Mouse (Mus musculus) limb, embryonic 11.5 days (tissue): ENCODE results near the gene Mia2. TPM values are rescaled to one million over a fixed set of nuclear protein-coding genes. Genes with fewer than 3 reads are reported as not detected.

Experiments
- ATAC-seq: fragments of 200-750 bp; cut with Nextera tagmentation; 2 replicates; pipeline ENCODE4 v1.8.0; 2017; ENCODE audit warnings: low read depth; ENCODE audit not compliant: insufficient number of reproducible peaks, low FRiP score, low TSS enrichment
- DNase-seq: peaks from one replicate; pipeline ENCODE4 v3.0.0-alpha.2; 2015; ENCODE audit warnings: low spot score
- H3K27ac ChIP-seq: fragments of 300-500 bp; sonication (generic); replicated peaks from 2 replicates; pipeline ENCODE4 v1.5.1; 2014; ENCODE audit warnings: low read depth, mild to moderate bottlenecking, low read length
- H3K27me3 ChIP-seq: fragments of 300-500 bp; sonication (generic); 2 replicates; pipeline ENCODE4 v1.6.1; 2014; ENCODE audit warnings: mild to moderate bottlenecking, low read length, mixed read lengths; ENCODE audit not compliant: control insufficient read depth, insufficient read depth
- H3K36me3 ChIP-seq: fragments of 300-500 bp; sonication (generic); 2 replicates; pipeline ENCODE4 v1.6.1; 2014; ENCODE audit warnings: mild to moderate bottlenecking, low read length, moderate library complexity, mixed read lengths; ENCODE audit not compliant: control insufficient read depth, insufficient read depth
- H3K4me1 ChIP-seq: fragments of 300-500 bp; sonication (generic); 2 replicates; pipeline ENCODE4 v1.6.1; 2014; ENCODE audit warnings: low read length, mixed read lengths; ENCODE audit not compliant: control insufficient read depth, insufficient read depth
- H3K4me2 ChIP-seq: fragments of 300-500 bp; sonication (generic); 2 replicates; pipeline ENCODE4 v1.6.1; 2014; ENCODE audit warnings: low read depth, mild to moderate bottlenecking, moderate library complexity; ENCODE audit not compliant: severe bottlenecking
- H3K4me3 ChIP-seq: fragments of 300-500 bp; sonication (generic); 2 replicates; pipeline ENCODE4 v1.5.1; 2014; ENCODE audit warnings: low read depth, low read length
- H3K9ac ChIP-seq: fragments of 300-500 bp; sonication (generic); 2 replicates; pipeline ENCODE4 v1.6.1; 2014; ENCODE audit warnings: mild to moderate bottlenecking, low read length
- H3K9me3 ChIP-seq: fragments of 300-500 bp; sonication (generic); 2 replicates; pipeline ENCODE4 v1.6.1; 2016; ENCODE audit warnings: low read length; ENCODE audit not compliant: control insufficient read depth
- WGBS: fragments of 180-500 bp; shearing (Covaris S2); extraction: QIAGEN DNeasy Blood & Tissue Kit; methylation state at CpG from one replicate; pipeline ENCODE4 v1.1.7; 2014; 5-methylcytosine and 5-hydroxymethylcytosine counted together
- polyA plus RNA-seq: library from polyadenylated mRNA; unstranded; fragments of >200 nt; fragmentation: Nextera tagmentation; extraction: Ambion mirVana; gene quantifications from 2 replicates; pipeline ENCODE4 v1.2.1, GENCODE M21; 2014

The Mia2 gene
- polyA plus RNA-seq, 1 experiment from 2014 or later: 65.9 TPM

DNA sequence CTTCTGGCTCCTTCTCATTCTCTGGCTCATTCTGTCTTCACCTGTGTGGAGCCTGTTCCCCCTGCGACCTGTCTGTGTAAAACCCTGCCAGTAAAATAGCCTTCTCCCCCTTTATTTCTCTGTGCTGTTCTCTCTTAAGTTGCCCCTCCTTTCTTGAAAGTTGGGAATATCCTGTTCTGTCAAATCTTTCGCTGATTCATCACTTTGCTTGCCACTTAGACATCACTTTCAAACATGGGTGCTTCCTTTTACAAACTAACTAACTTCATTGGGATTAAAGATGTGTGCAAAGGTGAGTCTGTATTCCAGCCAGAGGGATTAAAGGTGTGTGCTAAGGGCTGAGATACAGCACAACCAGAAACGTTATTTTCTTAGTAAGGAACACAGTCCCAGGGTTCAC, 98.0 kb downstream of the Mia2 start:
- no peak for ATAC-seq
- H3K36me3 ChIP-seq: no peaks in the 10 kb centered on the region; the same call in 1 of the 2 replicates
- H3K27me3 ChIP-seq: no peaks in the 10 kb centered on the region
- no peaks in the 10 kb centered on the region for H3K9me3 ChIP-seq
- H3K4me2 ChIP-seq: no peak overlapping the region
- no peak for DNase-seq
- H3K9ac ChIP-seq: no peak overlapping the region
- H3K4me3 ChIP-seq: no peak overlapping the region
- 88% methylated on average over 3 of the region's 3 CpGs for WGBS
- no peak overlapping the region for H3K27ac ChIP-seq
- H3K4me1 ChIP-seq: no peaks in the 10 kb centered on the region

DNA sequence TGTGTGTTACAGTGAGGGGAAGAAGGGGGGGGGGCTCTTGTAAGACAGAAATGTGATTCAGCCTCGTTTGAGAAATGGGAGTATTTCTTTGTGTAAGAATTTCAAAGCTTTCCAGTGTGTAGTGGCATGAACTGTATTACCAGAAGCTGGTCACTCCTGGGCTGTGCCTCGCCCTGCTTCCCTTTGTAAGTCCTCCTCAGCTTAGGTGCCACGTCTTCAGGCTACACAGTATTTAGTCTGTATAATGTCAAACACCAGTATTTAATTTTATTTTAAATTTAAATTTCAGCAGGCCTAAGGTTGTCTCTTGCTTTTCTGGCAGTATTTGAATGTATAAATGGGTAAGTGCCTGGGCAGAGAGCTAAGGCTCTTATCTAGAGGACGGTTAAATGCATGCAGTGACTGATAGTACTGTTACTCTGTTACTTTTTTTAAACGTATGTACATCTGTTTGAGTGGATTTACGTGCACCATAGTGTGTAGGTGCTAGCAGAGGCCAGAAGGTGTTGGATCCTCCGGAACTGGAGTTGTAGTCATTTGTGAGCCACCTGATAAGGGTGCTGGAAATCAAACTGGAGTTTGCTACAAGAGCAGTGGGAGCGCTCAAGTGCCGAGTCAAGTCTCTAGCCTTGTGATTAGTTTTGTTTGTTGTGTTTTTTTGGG, 98.9 kb downstream of the Mia2 start:
- no peak overlapping the region for H3K27ac ChIP-seq
- WGBS: 88% methylated on average over 9 of the region's 9 CpGs
- H3K4me1 ChIP-seq: no peaks in the 10 kb centered on the region
- no peaks in the 10 kb centered on the region for H3K9me3 ChIP-seq
- no peak overlapping the region for H3K9ac ChIP-seq
- no peaks in the 10 kb centered on the region; the same call in 1 of the 2 replicates for H3K36me3 ChIP-seq
- no peak overlapping the region for H3K4me2 ChIP-seq
- no peaks in the 10 kb centered on the region for H3K27me3 ChIP-seq
- ATAC-seq: no peak
- no peak overlapping the region for H3K4me3 ChIP-seq
- no peak for DNase-seq

DNA sequence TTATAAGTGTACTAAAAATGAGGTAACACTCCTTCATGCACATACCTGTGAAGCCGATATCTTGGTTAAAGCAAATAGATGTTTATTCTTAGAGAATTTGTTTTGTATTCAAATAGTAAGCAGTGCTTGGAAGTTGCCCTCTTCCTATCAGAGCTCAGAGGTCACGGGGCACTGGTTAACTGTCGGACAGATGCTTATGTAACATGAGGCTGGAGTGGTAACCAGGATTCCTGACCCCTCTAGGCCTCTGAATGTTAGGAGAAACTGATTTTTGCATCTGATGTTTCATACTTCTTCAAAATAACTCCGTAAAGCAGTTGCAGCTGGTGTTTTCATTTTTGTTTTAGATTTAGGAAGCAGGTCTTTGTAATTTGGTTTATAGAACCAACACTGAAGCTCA, 99.5 kb downstream of the Mia2 start:
- no peak overlapping the region for H3K4me2 ChIP-seq
- no peak for DNase-seq
- 86% methylated on average over 4 of the region's 4 CpGs for WGBS
- H3K27ac ChIP-seq: no peak overlapping the region
- no peak overlapping the region for H3K9ac ChIP-seq
- H3K36me3 ChIP-seq: no peaks in the 10 kb centered on the region; the same call in 1 of the 2 replicates
- no peak for ATAC-seq
- no peak overlapping the region for H3K4me3 ChIP-seq
- no peaks in the 10 kb centered on the region for H3K27me3 ChIP-seq
- H3K4me1 ChIP-seq: no peaks in the 10 kb centered on the region
- no peaks in the 10 kb centered on the region for H3K9me3 ChIP-seq

DNA sequence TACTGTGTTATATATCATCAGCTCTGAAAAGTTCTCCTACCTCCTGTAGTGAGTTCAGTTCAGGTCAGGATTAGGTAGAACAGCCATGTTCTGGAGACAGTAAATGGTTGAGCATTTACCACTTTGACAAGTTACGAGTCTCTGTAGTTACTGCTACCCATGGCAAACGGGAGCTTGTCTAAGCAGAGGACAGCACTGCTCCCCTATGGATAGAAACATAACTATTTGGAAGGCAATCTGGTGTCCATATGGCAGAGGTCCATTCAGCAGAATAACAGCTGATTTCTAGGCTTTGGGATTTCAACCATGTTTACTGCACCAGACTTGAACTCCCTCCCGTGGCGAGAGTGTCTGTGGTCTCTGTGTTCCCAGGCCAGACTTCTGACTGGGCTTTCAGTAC, 100.3 kb downstream of the Mia2 start:
- ATAC-seq (no peak), DNase-seq (no peak)
- Histone ChIP-seq H3K4me2 (no peak overlapping the region), H3K9me3 (no peaks in the 10 kb centered on the region), H3K27ac (no peak overlapping the region), H3K27me3 (no peaks in the 10 kb centered on the region), H3K9ac (no peak overlapping the region), H3K36me3 (no peaks in the 10 kb centered on the region), H3K4me3 (no peak overlapping the region), H3K4me1 (no peaks in the 10 kb centered on the region)
- 78% methylated on average over 4 of the region's 4 CpGs for WGBS

DNA sequence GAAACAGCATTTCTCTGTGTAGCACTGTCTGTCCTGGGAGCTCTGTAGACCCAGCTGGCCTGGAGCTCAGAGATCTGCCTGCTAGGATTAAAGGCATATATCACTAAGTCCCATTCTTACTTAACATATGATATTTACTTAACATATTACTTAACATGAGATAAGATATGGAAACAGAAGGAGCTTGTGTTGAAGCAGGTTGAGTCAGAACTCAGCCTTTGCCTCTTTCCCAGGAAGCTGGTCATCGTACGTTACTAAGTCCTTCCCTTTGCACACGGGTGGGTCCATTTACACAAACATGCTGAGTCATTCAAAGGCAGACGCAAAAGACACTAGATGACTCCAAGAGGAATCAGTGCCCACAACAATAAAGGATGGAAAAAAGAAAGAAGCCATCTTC, 103.2 kb downstream of the Mia2 start:
- ATAC-seq: no peak
- Histone ChIP-seq H3K4me3 (no peak overlapping the region), H3K9ac (no peak overlapping the region), H3K4me2 (no peak overlapping the region), H3K27ac (no peak overlapping the region), H3K9me3 (no peaks in the 10 kb centered on the region), H3K27me3 (no peaks in the 10 kb centered on the region), H3K36me3 (no peaks in the 10 kb centered on the region), H3K4me1 (no peaks in the 10 kb centered on the region)
- no peak for DNase-seq
- WGBS: 93% methylated on average over 4 of the region's 4 CpGs

DNA sequence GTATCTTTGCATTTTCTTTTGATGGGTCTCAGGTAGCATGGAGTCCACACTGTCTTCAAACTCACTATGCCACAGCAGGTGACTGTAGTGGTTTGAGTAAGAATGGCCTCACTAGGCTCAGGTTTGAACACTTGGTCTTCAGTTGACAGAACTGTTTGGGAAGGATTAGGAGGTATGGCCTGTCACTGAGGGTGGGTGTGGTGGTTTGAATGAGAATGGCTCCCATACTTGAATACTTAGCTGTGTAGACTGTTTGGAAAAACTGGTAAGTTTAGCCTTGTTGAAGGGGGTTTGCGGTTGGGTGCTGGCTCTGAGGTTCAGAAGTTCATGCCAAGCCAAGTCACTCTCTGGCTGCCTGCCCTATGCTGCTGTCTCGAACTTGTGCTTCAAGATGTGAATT, 103.8 kb downstream of the Mia2 start:
- Histone ChIP-seq H3K27ac (no peak overlapping the region), H3K4me1 (no peaks in the 10 kb centered on the region), H3K27me3 (no peaks in the 10 kb centered on the region), H3K36me3 (no peaks in the 10 kb centered on the region), H3K4me3 (no peak overlapping the region), H3K9ac (no peak overlapping the region), H3K9me3 (no peaks in the 10 kb centered on the region), H3K4me2 (no peak overlapping the region)
- 93% methylated on average over 2 of the region's 2 CpGs for WGBS
- ATAC-seq (no peak), DNase-seq (no peak)

DNA sequence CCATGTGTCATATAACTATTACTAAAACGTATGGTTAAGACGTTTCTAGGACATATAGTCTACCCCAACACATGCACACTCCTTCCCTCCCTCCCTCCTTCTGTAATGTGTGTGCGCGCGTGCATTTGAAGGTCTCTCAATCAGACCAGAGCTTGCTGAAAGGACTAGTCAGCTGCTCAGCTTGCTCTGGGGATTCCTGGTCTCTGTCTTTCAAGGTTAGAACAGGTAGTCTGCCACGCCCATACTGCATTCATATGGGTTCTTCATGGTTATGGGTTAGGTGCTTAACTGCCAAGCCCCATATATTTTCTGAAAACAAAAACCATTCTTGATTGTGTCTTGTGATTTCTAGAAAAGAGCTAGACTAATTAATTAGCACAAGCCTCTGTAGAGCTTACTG, 110.0 kb downstream of the Mia2 start:
- H3K9ac ChIP-seq: no peak overlapping the region
- DNase-seq (no peak), ATAC-seq (no peak)
- no peaks in the 10 kb centered on the region for H3K4me1 ChIP-seq
- no peaks in the 10 kb centered on the region for H3K36me3 ChIP-seq
- no peaks in the 10 kb centered on the region for H3K9me3 ChIP-seq
- H3K27me3 ChIP-seq: no peaks in the 10 kb centered on the region
- no peak overlapping the region for H3K4me2 ChIP-seq
- H3K27ac ChIP-seq: no peak overlapping the region
- WGBS: 92% methylated on average over 6 of the region's 6 CpGs
- no peak overlapping the region for H3K4me3 ChIP-seq

DNA sequence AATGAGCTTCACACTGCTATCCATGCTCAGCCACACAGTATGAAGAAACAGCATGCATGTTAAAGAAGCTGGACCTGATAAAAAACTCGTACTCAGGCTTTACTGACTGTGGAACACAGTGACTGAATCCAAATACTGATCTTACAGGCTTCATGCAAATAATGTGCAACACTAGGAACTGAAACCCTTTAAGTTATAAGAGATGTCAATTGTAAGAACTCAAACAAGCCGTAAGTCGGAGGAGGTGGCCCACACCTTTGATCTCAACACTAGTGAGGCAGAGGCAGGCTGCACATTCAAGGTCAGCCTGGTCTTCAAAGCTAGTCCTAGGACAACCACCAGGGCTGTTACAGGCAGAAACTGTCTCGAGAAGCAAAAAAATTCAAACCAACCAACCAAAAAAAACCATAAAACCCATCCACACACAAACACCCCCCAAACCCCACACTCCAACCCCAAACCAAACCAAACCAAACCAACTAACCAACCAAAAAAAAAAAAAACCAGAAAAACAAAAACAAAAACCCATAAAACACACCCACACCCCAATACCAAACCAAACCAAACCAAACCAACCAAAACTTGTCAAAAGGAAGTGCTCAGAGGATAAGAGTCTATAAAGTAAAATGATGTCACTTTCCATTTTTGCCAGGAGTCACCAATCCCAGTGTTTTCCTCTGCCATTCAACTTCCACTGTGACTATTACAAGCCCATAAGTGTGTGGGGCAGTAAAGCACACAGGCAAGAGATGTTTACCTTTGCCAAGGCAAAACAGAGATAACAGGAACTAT, 110.8 kb downstream of the Mia2 start:
- Histone ChIP-seq H3K36me3 (no peaks in the 10 kb centered on the region), H3K4me1 (no peaks in the 10 kb centered on the region), H3K27ac (no peak overlapping the region), H3K4me3 (no peak overlapping the region), H3K27me3 (no peaks in the 10 kb centered on the region), H3K4me2 (no peak overlapping the region), H3K9me3 (no peaks in the 10 kb centered on the region), H3K9ac (no peak overlapping the region)
- ATAC-seq (no peak), DNase-seq (no peak)
- 88% methylated on average over 4 of the region's 4 CpGs for WGBS
